Mouse (Mus musculus): ENCODE measurements around the gene Sbp.

The Sbp gene

DNA sequence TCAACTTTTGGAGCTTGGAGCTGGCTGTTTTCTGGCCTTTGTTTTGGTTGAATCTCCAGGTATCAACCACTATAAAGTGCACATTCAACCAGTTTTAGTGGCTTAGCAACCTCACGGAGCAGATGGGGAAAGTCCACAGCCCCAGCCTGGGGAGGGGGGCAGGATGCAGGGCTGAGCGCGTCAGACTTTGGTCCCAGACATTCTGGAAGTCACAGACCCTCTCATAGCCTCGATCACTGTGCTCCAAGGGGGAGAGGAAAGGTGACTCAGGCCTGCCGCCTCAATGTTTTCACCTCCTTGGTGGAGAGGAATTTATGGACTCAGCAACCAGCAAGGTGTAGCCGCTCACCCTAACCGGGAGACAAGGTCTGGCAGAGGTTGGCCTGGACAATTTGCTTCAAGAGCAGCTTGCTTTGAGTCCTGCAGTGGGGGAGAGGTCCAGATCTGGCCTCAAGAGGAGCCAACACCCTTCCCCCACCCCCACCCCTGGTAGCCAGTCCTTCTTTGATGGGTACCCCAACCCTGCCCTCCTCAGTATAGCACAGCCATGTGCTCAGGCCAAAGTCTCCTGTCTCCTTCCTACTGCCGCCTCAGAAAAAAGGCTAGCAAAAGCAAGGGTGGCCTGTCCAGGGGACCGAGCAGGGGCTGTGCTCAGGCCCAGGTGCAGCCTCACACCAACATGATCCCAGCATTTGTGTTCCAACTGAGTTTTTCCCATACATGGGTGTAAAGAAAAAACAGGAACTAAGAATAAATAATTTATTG lies 51.5 kb downstream of the Sbp start:
- no peak for DNase-seq

DNA sequence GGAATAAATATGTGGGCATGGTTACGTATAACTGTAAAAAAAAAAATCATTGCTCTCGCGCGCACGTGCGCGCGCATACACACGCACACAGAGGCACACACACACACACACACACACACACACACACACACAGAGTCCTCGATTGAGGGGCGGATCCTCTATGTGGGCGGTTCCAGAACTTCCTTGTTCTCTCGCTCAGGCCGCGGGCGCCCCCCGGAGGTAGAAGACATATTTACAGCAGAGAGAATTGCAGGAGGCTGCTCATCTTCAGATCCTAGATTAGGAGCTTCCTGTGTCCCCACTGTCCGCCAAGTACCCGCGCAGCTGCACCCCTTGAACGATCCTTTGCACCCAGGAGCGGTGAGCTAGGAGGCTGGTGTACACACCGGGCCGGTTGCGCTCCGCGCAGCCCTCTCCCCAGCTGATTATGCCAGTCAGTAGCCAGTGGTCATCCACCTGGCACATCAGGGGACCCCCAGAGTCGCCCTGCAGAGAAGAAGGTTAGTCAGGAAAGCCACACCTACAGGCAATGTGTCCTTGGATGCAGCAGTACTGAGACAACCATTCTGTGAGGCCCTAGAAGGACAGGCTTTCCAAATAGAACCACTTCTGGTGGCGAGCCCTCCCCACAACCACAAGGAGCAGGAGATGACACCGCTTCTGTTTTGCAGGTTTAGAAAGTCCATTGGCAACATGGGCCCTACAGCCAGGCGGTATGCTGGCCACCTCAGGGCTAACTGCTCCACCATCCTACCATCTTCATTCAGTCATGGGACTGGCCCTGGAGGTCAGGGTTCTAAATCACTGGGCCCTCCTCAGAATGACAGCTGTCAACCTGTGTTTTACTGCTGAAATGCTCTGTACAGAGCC lies 52.3 kb downstream of the Sbp start:
- peak; percentile 90 for DNase-seq

DNA sequence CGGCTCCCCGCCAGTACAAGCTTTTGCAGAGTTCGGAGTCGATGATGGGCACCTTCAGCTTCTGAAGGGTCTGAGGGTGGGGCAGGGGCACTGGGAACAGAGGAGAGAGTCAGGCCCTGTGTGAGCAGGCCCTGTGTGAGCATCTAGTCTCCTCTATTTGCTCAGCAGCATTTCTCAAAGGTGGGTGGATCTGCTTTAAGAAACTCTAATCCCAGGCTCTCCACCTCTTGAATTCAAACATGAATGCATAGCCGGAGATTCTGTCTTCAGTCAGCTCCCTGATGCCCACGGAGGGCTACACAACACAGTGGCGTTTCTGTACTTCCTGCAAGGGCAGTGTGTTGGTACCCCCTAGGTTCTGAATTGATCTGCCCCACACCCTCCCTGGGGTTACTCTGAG lies 53.2 kb downstream of the Sbp start:
- DNase-seq, result no peak
